Mouse (Mus musculus): ENCODE measurements around the gene Rbfox3. TPM values are rescaled to one million over a fixed set of nuclear protein-coding genes. Genes with fewer than 3 reads are reported as not detected.

Gene Rbfox3
- polyA plus RNA-seq, 1 experiment from 2014 or later: 0.13 TPM

DNA sequence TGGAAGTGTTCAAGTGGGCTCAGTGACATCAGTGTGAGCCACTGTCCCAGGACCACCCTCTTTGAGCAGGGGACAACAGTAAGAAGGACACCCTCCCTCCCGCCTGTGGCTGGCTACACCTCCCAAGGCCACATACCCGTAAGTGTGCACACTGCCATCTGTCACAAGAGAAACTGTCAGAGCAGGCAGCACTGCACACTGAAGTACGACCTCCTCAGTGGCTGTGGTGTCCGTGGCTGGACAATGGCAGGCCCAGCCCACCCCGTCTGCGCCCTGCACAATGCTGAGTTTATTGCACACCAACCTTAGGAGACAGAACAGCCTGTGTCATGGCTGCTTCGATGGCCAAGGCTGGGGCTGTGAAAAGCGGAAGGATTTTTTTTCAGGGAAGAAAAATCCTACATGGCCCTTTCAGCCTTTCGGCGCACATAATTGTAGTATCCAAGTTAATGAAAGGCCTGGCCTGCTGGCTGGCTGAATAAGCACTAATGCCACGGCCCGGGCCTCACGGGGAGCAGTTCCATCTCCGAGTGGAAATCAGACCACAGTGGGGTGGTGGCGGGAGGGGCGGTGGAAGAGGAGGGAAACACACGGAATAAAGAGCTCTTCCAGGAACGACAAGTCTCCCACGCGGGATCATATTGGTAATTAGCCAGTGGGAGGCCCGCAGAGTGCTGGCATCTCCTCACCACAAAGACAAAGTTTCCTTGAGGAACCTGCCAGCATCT, 14.1 kb downstream of the Rbfox3 start:
- Histone ChIP-seq H3K4me3 (ENCODE audit: low read depth, low read length) (no peak overlapping the region), H3K4me2 (no peak overlapping the region), H3K9me3 (ENCODE audit: low read depth, low read length) (no peaks in the 10 kb centered on the region), H3K9ac (no peak overlapping the region), H3K27ac (ENCODE audit: low read depth) (no peak overlapping the region), H3K4me1 (ENCODE audit: insufficient read depth) (no peaks in the 10 kb centered on the region), H3K36me3 (ENCODE audit: insufficient read depth) (no peaks in the 10 kb centered on the region), H3K27me3 (ENCODE audit: insufficient read depth, low read length) (peaks cover 9% of the 10 kb centered on the region; the same call in 1 of the 2 replicates)
- no peak for ATAC-seq (ENCODE audit: insufficient read depth)
- no peak for TF ChIP-seq CTCF (IDR thresholded peaks at IDR 0.05; ENCODE audit: low read depth)
- WGBS: 72% methylated on average over 21 of the region's 21 CpGs
- no peak for DNase-seq

DNA sequence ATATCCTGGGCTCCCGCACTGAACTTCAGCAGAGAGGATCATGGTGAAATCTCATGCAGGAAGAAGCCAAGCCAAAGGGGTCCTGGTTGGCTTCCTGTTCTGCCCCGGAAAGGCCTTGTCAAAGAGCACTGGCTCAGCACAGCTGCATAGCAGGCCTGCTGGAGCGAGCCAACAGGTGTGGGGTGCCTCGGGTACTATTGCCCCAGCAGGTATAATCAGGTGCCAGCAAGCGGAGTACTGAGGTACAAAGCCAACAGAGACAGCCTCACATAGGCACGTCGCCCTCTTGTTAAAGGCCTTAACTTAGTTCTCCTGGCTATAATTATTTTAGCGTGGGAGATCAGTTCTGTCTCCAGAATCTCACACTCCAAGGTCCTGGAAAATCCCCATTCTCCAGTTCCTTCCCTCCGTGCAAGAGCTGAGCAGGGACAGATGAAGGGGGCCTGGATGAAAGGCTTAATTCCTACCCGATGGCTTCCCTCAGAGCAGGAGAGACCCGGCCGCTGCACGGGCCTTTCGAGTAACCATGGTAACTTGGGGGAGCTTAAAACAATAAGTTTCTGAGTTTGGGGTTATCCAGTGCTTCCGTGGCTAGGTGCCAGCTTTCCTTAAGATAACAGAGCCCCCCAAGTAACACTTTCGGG, 15.2 kb downstream of the Rbfox3 start:
- no peaks in the 10 kb centered on the region for H3K9me3 ChIP-seq (ENCODE audit: low read depth, low read length)
- WGBS: 61% methylated on average over 16 of the region's 16 CpGs
- no peak for DNase-seq
- H3K36me3 ChIP-seq (ENCODE audit: insufficient read depth): no peaks in the 10 kb centered on the region
- peaks cover 9% of the 10 kb centered on the region; the same call in 1 of the 2 replicates for H3K27me3 ChIP-seq (ENCODE audit: insufficient read depth, low read length)
- H3K27ac ChIP-seq (ENCODE audit: low read depth): no peak overlapping the region
- H3K9ac ChIP-seq: no peak overlapping the region
- H3K4me1 ChIP-seq (ENCODE audit: insufficient read depth): no peaks in the 10 kb centered on the region
- ATAC-seq (ENCODE audit: insufficient read depth): no peak
- H3K4me3 ChIP-seq (ENCODE audit: low read depth, low read length): no peak overlapping the region
- no peak overlapping the region for H3K4me2 ChIP-seq
- TF ChIP-seq CTCF (IDR thresholded peaks at IDR 0.05; ENCODE audit: low read depth): no peak

GRCm38 (mm10) chr11:118894835-118895234, 16.6 kb downstream of the Rbfox3 start:
- WGBS: 67% methylated on average over 5 of the region's 5 CpGs

DNA sequence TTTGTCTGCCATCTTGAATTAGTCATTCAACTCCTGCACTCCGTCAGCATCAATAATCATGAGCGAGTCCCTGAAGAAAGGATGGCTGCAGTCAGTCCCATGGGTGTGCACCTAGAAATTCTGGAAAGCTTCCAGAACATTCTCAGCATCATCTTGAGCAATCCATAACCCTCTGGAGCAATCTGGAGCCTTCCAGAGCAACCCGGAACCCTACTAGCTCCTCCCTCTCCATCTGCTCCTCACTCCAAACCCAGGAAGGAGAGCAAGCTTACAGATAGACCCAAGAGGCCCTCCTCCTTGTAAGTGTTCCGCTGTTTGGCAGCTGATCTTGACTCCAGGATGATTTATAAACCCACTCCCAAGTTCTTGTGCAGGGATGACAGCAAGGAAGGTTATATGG, 17.2 kb downstream of the Rbfox3 start:
- ATAC-seq (ENCODE audit: insufficient read depth): no peak
- H3K27me3 ChIP-seq (ENCODE audit: insufficient read depth, low read length): peaks cover 1% of the 10 kb centered on the region; the same call in 1 of the 2 replicates

More at GRCm38 (mm10) chr11:118894835-118895234, 16.6 kb downstream of the Rbfox3 start:
- no peak for TF ChIP-seq CTCF (IDR thresholded peaks at IDR 0.05; ENCODE audit: low read depth)
- Histone ChIP-seq H3K9ac (no peak overlapping the region), H3K27ac (ENCODE audit: low read depth) (no peak overlapping the region), H3K4me2 (no peak overlapping the region), H3K9me3 (ENCODE audit: low read depth, low read length) (no peaks in the 10 kb centered on the region), H3K27me3 (ENCODE audit: insufficient read depth, low read length) (peaks cover 8% of the 10 kb centered on the region; the same call in 1 of the 2 replicates), H3K4me3 (ENCODE audit: low read depth, low read length) (no peak overlapping the region), H3K36me3 (ENCODE audit: insufficient read depth) (no peaks in the 10 kb centered on the region), H3K4me1 (ENCODE audit: insufficient read depth) (no peaks in the 10 kb centered on the region)
- no peak for DNase-seq
- no peak for ATAC-seq (ENCODE audit: insufficient read depth)

GRCm38 (mm10) chr11:118892876-118893275, 18.5 kb downstream of the Rbfox3 start:
- H3K9ac ChIP-seq: no peak overlapping the region
- TF ChIP-seq CTCF (IDR thresholded peaks at IDR 0.05; ENCODE audit: low read depth): no peak
- 84% methylated on average over 5 of the region's 5 CpGs for WGBS
- H3K4me2 ChIP-seq: no peak overlapping the region
- H3K27me3 ChIP-seq (ENCODE audit: insufficient read depth, low read length): no peaks in the 10 kb centered on the region
- H3K4me3 ChIP-seq (ENCODE audit: low read depth, low read length): no peak overlapping the region
- ATAC-seq (ENCODE audit: insufficient read depth): no peak
- no peaks in the 10 kb centered on the region for H3K4me1 ChIP-seq (ENCODE audit: insufficient read depth)
- no peaks in the 10 kb centered on the region for H3K36me3 ChIP-seq (ENCODE audit: insufficient read depth)
- H3K9me3 ChIP-seq (ENCODE audit: low read depth, low read length): no peaks in the 10 kb centered on the region
- H3K27ac ChIP-seq (ENCODE audit: low read depth): no peak overlapping the region
- DNase-seq: no peak

More for the DNA sequence above, 17.2 kb downstream of the Rbfox3 start:
- WGBS: 72% methylated on average over 4 of the region's 4 CpGs
- Histone ChIP-seq H3K9me3 (ENCODE audit: low read depth, low read length) (no peaks in the 10 kb centered on the region), H3K9ac (no peak overlapping the region), H3K36me3 (ENCODE audit: insufficient read depth) (no peaks in the 10 kb centered on the region), H3K4me3 (ENCODE audit: low read depth, low read length) (no peak overlapping the region), H3K4me2 (no peak overlapping the region), H3K27ac (ENCODE audit: low read depth) (no peak overlapping the region), H3K4me1 (ENCODE audit: insufficient read depth) (no peaks in the 10 kb centered on the region)
- DNase-seq: no peak
- TF ChIP-seq CTCF (IDR thresholded peaks at IDR 0.05; ENCODE audit: low read depth): no peak

- no peak for TF ChIP-seq CTCF (IDR thresholded peaks at IDR 0.05; ENCODE audit: low read depth)
- Histone ChIP-seq H3K4me3 (ENCODE audit: low read depth, low read length) (no peak overlapping the region), H3K27ac (ENCODE audit: low read depth) (no peak overlapping the region), H3K4me1 (ENCODE audit: insufficient read depth) (no peaks in the 10 kb centered on the region), H3K9me3 (ENCODE audit: low read depth, low read length) (no peaks in the 10 kb centered on the region), H3K9ac (no peak overlapping the region), H3K27me3 (ENCODE audit: insufficient read depth, low read length) (no peaks in the 10 kb centered on the region), H3K4me2 (no peak overlapping the region), H3K36me3 (ENCODE audit: insufficient read depth) (no peaks in the 10 kb centered on the region)
- no peak for ATAC-seq (ENCODE audit: insufficient read depth)
- WGBS: 79% methylated on average over 15 of the region's 15 CpGs
- no peak for DNase-seq
These were observed 19.9 kb downstream of the Rbfox3 start for GRCm38 (mm10) chr11:118891516-118891915.

GRCm38 (mm10) chr11:118890992-118891398, 20.4 kb downstream of the Rbfox3 start:
- Histone ChIP-seq H3K4me3 (ENCODE audit: low read depth, low read length) (no peak overlapping the region), H3K27me3 (ENCODE audit: insufficient read depth, low read length) (no peaks in the 10 kb centered on the region), H3K27ac (ENCODE audit: low read depth) (no peak overlapping the region), H3K36me3 (ENCODE audit: insufficient read depth) (no peaks in the 10 kb centered on the region), H3K9me3 (ENCODE audit: low read depth, low read length) (no peaks in the 10 kb centered on the region), H3K9ac (no peak overlapping the region), H3K4me2 (no peak overlapping the region), H3K4me1 (ENCODE audit: insufficient read depth) (no peaks in the 10 kb centered on the region)
- WGBS: 78% methylated on average over 16 of the region's 16 CpGs
- DNase-seq: no peak
- ATAC-seq (ENCODE audit: insufficient read depth): no peak
- no peak for TF ChIP-seq CTCF (IDR thresholded peaks at IDR 0.05; ENCODE audit: low read depth)
